Mouse (Mus musculus) lung, adult 2 months (tissue): Measurements from ENCODE around the gene Gtf3c1.

ENCODE experiments used
- CTCF ChIP-seq: fragments of 200-500 bp; IDR thresholded peaks from 2 replicates; pipeline ENCODE4 v1.5.1; 2011; ENCODE audit warnings: mild to moderate bottlenecking, low read length, control low read depth; ENCODE audit not compliant: insufficient read depth
- POLR2A ChIP-seq: fragments of 200-500 bp; IDR thresholded peaks from 2 replicates; pipeline ENCODE4 v1.6.1; 2011; ENCODE audit warnings: low read depth, mild to moderate bottlenecking, control low read depth, low read length, borderline replicate concordance; ENCODE audit errors: extremely low read depth

DNA sequence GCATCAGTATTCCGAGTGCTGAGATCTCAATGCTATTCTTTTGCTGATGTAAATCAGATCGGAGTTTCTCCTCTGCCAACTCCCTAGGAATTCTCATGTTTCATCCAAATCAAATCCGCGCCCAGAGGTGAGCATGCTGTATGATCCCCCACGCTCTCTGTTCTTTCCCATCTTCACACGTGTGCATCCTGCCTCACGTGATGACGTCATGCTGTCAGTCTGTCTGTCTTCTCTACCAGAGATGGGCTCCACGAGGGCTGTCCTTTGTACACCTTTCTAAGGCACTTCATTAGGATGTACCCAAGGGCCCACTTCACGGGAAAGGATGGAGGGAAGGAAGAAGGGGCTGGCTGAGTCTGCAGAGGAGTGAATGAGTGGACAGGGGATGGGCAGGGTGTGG lies 107.4 kb downstream of the Gtf3c1 start:
- TF ChIP-seq POLR2A = no peak
- TF ChIP-seq CTCF = no peak
